Mouse (Mus musculus) cortical plate, adult 2 months (tissue): ENCODE measurements at regions not wholly inside any gene's neighbourhood (a gene's known extent, or its start where the extent isn't known, plus 50 kb on each side); places are given as distances from the start of the nearest gene placed in this dataset.

Source experiments
- CTCF ChIP-seq: fragments of 200-500 bp; IDR thresholded peaks from 2 replicates; pipeline ENCODE4 v1.5.1; 2011; ENCODE audit warnings: mild to moderate bottlenecking, control low read depth, low read length; ENCODE audit not compliant: insufficient read depth; ENCODE audit errors: extremely low read depth
- POLR2A ChIP-seq: fragments of 200-500 bp; IDR thresholded peaks from 2 replicates; pipeline ENCODE4 v1.6.1; 2011; ENCODE audit warnings: mild to moderate bottlenecking, low read length, control low read depth; ENCODE audit not compliant: insufficient read depth; ENCODE audit errors: extremely low read depth

DNA sequence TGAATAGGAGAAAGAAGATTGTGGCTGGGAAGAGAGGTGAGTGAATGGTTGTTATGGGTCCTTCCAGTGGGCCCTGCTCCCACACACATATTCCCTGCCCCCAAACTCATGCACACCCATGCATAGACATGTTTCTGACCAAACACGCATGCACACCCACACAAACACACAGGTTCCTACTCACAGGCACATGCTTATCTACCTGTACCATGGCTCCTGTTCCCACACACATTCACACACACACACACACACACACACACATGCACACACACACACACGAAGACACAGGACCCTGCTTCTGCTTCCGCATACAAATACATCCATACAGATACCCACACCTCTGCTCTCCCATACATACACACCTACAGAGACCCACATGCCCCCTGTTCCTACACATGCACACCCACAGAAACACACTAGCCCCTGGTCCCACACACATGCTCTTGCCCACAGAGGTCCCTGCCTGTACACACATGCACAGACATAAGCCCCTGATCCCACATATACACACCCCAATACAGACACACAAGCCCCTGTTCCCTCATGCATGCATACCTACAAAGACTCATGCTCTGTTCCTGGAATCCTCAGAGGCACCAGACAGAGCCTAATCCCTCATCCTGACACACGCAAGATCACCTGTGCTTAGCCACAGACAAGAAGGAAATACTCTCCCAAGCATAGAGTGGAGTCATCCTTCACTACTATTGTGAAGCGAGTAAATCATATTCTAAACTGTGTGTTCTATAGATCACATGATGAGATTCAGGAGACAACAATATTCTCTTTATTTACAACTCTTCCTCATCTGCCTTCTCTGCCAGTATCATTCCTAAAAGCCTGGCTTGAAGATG, 100.1 kb downstream of the Mycn start:
- TF ChIP-seq CTCF = no peak
- TF ChIP-seq POLR2A = no peak
